Mouse (Mus musculus) erythroblast, embryonic 14.5 days (primary cell): ENCODE results near the gene Hoxa9.

Experiments
- GATA1 ChIP-seq: IDR thresholded peaks from 2 replicates; pipeline ENCODE4 v1.6.1; 2012; ENCODE audit warnings: low read length, inconsistent platforms, mixed read lengths
- TAL1 ChIP-seq: IDR thresholded peaks from 3 replicates; pipeline ENCODE4 v1.6.1; 2012; ENCODE audit warnings: low read length, inconsistent platforms, mixed read lengths

- no peak for TF ChIP-seq GATA1
- no peak for TF ChIP-seq TAL1
Measured at GRCm38 (mm10) chr6:52215771-52216535, 14.9 kb downstream of the Hoxa9 start.
